Mouse (Mus musculus) kidney, adult 18-20 months (tissue): Measurements from ENCODE around the gene Klra7.
"Not testable (repeated sequence)": the region's sequence is repeated elsewhere in the genome, so short reads cannot be mapped to it uniquely, and the experiment has no call there.

Source experiments
- DNase-seq: peaks from one replicate; pipeline ENCODE4 v3.0.0; 2021

The Klra7 gene

DNA sequence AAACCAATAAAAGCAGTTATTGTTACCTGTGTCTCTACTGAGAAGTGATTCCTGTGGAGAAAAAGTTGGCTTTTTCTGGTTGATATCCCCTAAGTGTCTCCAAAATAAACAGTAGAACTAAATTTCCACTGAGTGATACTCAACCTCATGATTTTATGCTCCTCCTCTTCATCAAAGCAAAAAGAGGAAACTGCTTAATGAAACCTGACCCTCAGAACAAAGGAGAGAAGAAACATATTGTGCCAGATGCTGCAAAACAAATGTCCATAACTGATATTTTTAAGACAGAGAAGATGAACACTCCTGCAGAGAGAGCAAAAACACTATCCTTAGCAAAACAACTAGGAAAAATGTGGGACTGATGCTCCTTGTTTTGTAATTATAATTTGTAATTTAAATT is at the start of gene Klra7:
Gene Klra7 (minus strand): TSS at position 101 of the 400 bp plus-strand sequence.
- no peak for DNase-seq

DNA sequence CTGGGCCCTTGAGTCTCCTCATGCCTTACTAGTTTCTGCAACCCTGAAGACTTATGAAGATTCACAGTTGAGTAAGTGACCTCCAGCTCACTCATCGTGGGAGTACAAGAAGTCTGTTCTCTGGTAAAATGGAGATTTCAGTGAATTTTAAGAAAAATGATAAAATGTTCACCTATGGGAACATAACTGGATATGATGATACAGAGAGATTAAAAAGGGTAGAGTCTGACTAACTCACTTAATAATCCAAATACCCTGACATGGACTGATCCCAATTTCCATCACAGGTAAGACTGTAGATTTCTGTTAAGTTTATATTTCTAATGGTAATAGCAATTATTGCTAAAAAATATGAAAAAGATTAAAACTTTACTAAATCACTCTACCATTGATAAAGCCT is 48.7 kb upstream of the Klra7 start, which contains the start of gene Klra10:
Gene Klra10 (minus strand): TSS at position 101 of the 400 bp plus-strand sequence.
- DNase-seq = not testable (repeated sequence)

DNA sequence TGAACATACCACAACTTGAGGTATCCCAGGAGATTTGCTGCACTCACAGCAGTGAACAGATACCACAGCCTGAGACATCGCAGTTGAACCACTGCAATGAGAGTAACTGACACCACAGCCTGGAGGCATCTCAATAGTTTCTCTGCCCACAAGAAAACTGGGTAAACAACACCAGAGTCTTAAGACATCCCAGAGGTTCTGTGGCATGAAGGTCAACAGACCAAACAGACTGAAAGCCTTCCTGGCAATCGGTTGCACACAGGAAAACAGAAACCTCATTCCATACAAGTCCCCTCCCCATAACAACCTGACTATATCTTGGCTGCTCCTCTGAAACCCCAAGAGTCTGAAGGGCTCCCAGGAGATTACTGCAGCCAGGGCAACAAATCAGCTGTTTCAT is 22.2 kb upstream of the Klra7 start:
- no peak for DNase-seq

DNA sequence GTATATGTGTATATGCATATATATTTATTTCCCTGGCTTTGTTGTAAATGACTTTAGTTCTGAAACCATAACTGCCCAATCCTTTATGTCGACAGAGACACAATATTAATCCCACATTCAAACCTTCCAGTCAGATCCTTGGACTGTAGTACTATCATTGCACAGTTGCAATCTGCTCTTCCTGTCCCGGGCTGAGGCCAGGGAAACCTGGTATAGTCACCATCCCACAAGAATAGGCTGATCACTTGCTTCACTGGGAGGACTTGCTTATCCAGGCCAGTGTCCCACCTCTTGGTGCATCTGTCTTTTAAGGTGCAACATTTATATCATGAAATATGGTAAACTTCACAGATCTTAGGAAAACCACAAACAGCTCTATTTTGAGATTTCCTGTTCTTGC is 4.4 kb upstream of the Klra7 start:
- no peak for DNase-seq

DNA sequence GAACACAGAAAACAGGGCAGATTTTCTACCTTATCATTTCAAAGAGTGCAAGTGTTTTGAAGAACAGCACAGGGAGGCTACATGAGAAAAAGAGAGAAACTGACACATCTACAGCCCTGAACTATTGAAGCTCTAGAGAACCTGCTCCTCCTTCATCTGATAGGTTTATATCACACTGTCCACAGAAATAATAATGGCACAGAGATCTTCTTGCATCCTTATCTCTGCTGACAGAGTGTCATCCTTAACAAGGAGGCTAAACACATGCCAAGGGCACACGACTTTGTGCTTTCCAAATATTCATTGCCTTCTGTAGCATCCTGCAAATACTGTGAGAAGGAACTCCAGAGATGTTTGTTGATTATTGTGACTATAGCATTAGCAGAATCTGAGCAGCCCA is 3.5 kb upstream of the Klra7 start:
- DNase-seq = no peak

DNA sequence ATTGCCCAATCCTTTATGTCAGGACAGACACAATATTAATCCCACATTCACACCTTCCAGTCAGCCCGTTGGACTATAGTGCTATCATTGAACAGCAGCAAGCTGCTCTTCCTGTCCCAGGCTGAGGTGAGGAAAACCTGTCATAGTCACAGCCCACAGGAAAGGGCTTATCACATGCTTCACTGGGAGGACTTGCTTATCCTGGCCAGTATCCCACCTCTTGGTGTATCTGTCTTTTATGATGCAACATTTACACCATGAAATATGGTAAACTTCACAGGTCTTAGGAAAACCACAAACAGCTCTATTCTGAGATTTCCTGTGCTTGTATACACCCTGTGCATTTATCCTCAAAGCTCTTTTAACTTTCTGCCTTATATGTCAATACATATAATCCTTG is 35.7 kb downstream of the Klra7 start:
- not testable (repeated sequence) for DNase-seq

DNA sequence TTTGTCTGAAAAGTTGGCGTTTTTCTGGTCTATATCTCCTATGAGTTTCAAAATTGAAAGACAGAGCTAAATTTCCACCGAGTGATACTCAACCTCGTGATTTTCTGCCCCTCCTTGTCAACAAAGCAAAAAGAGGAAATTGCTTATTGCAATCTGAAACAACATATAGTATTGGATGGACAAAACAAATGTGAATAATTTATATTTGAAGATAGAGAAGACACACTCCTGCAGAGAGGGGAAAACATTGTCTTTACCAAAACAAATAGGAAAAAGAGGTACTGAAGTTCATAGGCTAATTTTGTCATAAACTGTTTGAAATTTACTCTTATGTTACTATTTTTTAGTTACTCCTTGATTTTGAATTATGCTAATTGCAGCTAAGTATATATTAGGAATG is 40.1 kb downstream of the Klra7 start, which contains the start of gene Klra9:
Gene Klra9 (minus strand): TSS at position 101 of the 400 bp plus-strand sequence.
- DNase-seq = not testable (repeated sequence)
